Mouse (Mus musculus) subcutaneous adipose tissue, adult 2 months (tissue): ENCODE results near the gene Zc3h12d. TPM values are rescaled to one million over a fixed set of nuclear protein-coding genes. Genes with fewer than 3 reads are reported as not detected.

Source experiments
- polyA plus RNA-seq: library from polyadenylated mRNA; depleted of rRNA; stranded (reverse); fragments of >200 nt; gene quantifications from 2 replicates; pipeline ENCODE4 v1.2.3, GENCODE M21; 2012; ENCODE audit warnings: low replicate concordance; rRNA removed

The Zc3h12d gene
- polyA plus RNA-seq, result 0.85 and 1.4 TPM in 2 replicates

GRCm38 (mm10) chr10:7832171-7832676 is at the start of gene Zc3h12d:
Gene Zc3h12d, plus strand, starts transcription at chr10:7832470.

GRCm38 (mm10) chr10:7792751-7793385 is 39.4 kb upstream of the Zc3h12d start, which contains the start of the genes Ginm1 and Ppil4:
Gene Ginm1, minus strand, starts transcription at chr10:7792824.
Gene Ppil4, plus strand, starts transcription at chr10:7792891.

Other genes starting within 250 kb of the Zc3h12d start
- gene Lrp11, start 242.7 kb upstream of the Zc3h12d start, polyA plus RNA-seq, result 5.3 and 7.9 TPM in 2 replicates
- 5.9 and 13.0 TPM in 2 replicates for gene Nup43, start 165.0 kb upstream of the Zc3h12d start, polyA plus RNA-seq
- 24.3 and 33.7 TPM in 2 replicates for gene Pcmt1, start 151.3 kb upstream of the Zc3h12d start, polyA plus RNA-seq
- gene Lats1, start 151.3 kb upstream of the Zc3h12d start, polyA plus RNA-seq, result 13.6 and 20.7 TPM in 2 replicates
- 5.6 and 7.9 TPM in 2 replicates for gene Katna1, start 106.5 kb upstream of the Zc3h12d start, polyA plus RNA-seq
- 65.2 and 105 TPM in 2 replicates for gene Ginm1, start 39.6 kb upstream of the Zc3h12d start, polyA plus RNA-seq
- gene Ppil4, start 39.6 kb upstream of the Zc3h12d start, polyA plus RNA-seq, result 5.0 and 7.9 TPM in 2 replicates
- 32.6 and 47.9 TPM in 2 replicates for gene Tab2, start 123.8 kb downstream of the Zc3h12d start, polyA plus RNA-seq